Mouse (Mus musculus) inflammation-experienced regulatory T-cells, adult 6 months (primary cell): ENCODE measurements around the gene 5430403G16Rik. TPM values are rescaled to one million over a fixed set of nuclear protein-coding genes. Genes with fewer than 3 reads are reported as not detected.
A peak's percentile ranks its signal among the peaks of the same experiment; 100 is the strongest.
"Not testable (repeated sequence)": the region's sequence is repeated elsewhere in the genome, so short reads cannot be mapped to it uniquely, and the experiment has no call there.

Experiments used
- ATAC-seq: one replicate; pipeline ENCODE4 v1.8.0; 2017
- polyA plus RNA-seq, 3 experiments: library from polyadenylated mRNA; unstranded; fragments of 100-300 nt; shearing (Covaris generic); gene quantifications; one replicate each; pipeline ENCODE4 v1.2.1; 2017

5430403G16Rik gene
- polyA plus RNA-seq, result 10 to 100 TPM in 2 of 3 experiments, 1 to 10 TPM in 1; 6.2 to 13.7 (median 11.9) TPM

- ATAC-seq, result peak; percentile 99
Measured at GRCm38 (mm10) chr5:109690537-109691201, at the start of gene 5430403G16Rik. Gene 5430403G16Rik (minus strand): TSS chr5:109691041.

- not testable (repeated sequence) for ATAC-seq
Measured at GRCm38 (mm10) chr5:109717341-109717740, 26.5 kb upstream of the 5430403G16Rik start.

GRCm38 (mm10) chr5:109691205-109691965 lies 544 bp upstream of the 5430403G16Rik start:
- peak; percentile 0 for ATAC-seq

- ATAC-seq, result no peak
Measured at GRCm38 (mm10) chr5:109682921-109683320, 7.9 kb downstream of the 5430403G16Rik start.

Other genes with a start within 250 kb of the 5430403G16Rik start
- 10 to 100 TPM in 1 of 3 experiments, 1 to 10 TPM in 2; 4.5 to 10.3 (median 7.9) TPM for gene Crlf2, start 132.0 kb downstream of the 5430403G16Rik start, polyA plus RNA-seq
- gene 4930522L14Rik, start 60.8 kb upstream of the 5430403G16Rik start, polyA plus RNA-seq, result 10 to 100 TPM; 14.6 to 25.5 (median 22.2) TPM
- 10 to 100 TPM; 13.7 to 28.0 (median 26.3) TPM for gene Gm15446, start 232.4 kb upstream of the 5430403G16Rik start, polyA plus RNA-seq